Comparison of ENCODE assay signal across 12 mouse cellular contexts in the genomic region with DNA sequence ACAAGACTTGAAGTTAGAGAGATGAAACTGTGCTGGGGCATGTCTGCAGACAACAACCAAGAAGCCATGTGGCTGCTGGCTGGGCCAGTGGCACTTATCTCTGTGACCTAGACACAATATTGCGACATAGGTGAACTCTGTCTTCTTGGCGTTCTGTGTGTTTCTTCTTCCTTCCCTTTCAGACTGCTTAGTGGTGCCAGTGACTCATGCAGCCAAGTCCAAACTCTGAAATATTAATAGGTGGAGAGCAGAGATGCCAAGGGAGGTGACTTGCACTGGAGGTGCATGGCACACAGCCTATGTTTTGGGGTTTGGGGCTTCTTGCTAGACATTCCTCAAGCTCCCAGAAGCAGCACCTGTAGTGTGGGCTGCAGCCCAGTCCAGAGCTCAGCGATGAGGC. TPM values are rescaled to one million over a fixed set of nuclear protein-coding genes. Genes with fewer than 3 reads are reported as not detected.
DNase-seq lines count a peak whose midpoint lies in the region; ATAC-seq and TF ChIP-seq lines count a peak whose summit lies in the region.
"Had no signal": no experiment of that assay in that cellular context is flagged by ENCODE, and none has a peak within 500 bp of the region (broad histone marks: within the 10 kb centered on the region; RNA-seq: fewer than 3 reads in every experiment).

No protein-coding gene starts in this region.

- H3K36me3 ChIP-seq in liver, adult 2 months (ENCODE audit: control insufficient read depth, insufficient read depth, low read length) = no peaks in the 10 kb centered on the region
- H3K36me3 ChIP-seq in liver, embryonic 11.5 days (ENCODE audit: control insufficient read depth, insufficient read depth, low read length) = no peaks in the 10 kb centered on the region

- H3K4me3 ChIP-seq in liver, adult 2 months (ENCODE audit: insufficient read depth, low read depth, low read length) = no peak overlapping the region
- no peak overlapping the region for H3K4me3 ChIP-seq in liver, embryonic 11.5 days (ENCODE audit: low read depth, low read length)
- no peak overlapping the region for H3K4me3 ChIP-seq in bone marrow macrophage, adult 2 months (ENCODE audit: insufficient read depth, low read length)

- no peaks in the 10 kb centered on the region for H3K9me3 ChIP-seq in liver, embryonic 11.5 days (ENCODE audit: control insufficient read depth, low read length)

- H3K27ac ChIP-seq in liver, adult 2 months (replicated peaks; ENCODE audit: insufficient read depth, low read depth, low read length) = peak overlapping the region; percentile 40
- no peak overlapping the region for H3K27ac ChIP-seq in liver, embryonic 11.5 days (ENCODE audit: low read depth, low read length)
- peak overlapping the region; percentile 79 for H3K27ac ChIP-seq in bone marrow macrophage, adult 2 months (ENCODE audit: insufficient read depth, low read depth, low read length)
- H3K27ac ChIP-seq: hindbrain, embryonic 14.5 days had no signal

- H3K27me3 ChIP-seq in liver, adult 2 months (ENCODE audit: control insufficient read depth, insufficient read depth, low read length) = no peaks in the 10 kb centered on the region
- peaks cover 17% of the 10 kb centered on the region for H3K27me3 ChIP-seq in liver, embryonic 11.5 days (replicated peaks; ENCODE audit: control insufficient read depth, insufficient read depth, low read length)

- H3K4me2 ChIP-seq in liver, embryonic 11.5 days = no peak overlapping the region
- H3K4me2 ChIP-seq: hindbrain, embryonic 14.5 days had no signal

- H3K4me1 ChIP-seq in liver, adult 2 months (ENCODE audit: control insufficient read depth, insufficient read depth, low read length) = peaks cover 26% of the 10 kb centered on the region
- peaks cover 18% of the 10 kb centered on the region for H3K4me1 ChIP-seq in liver, embryonic 11.5 days (replicated peaks; ENCODE audit: control insufficient read depth, insufficient read depth, low read length)
- peaks cover 50% of the 10 kb centered on the region for H3K4me1 ChIP-seq in bone marrow macrophage, adult 2 months (ENCODE audit: control insufficient read depth, insufficient read depth, low read length)

- no peak overlapping the region for H3K9ac ChIP-seq in liver, adult 2 months (ENCODE audit: low read depth, low read length)
- H3K9ac ChIP-seq in liver, embryonic 11.5 days (ENCODE audit: low read depth, low read length) = no peak overlapping the region
- H3K9ac ChIP-seq: hindbrain, embryonic 14.5 days had no signal

- DNase-seq in adrenal gland, adult 2 months = peak; percentile 81
- no peak for DNase-seq in adrenal gland, postnatal 25 days
- peak; percentile 98 for DNase-seq in liver, adult 2 months (ENCODE audit: extremely low read depth, low read depth, low spot score)
- DNase-seq in liver, embryonic 11.5 days (ENCODE audit: low spot score) = no peak
- no peak for DNase-seq in cerebellum, postnatal 14 days
- no peak for DNase-seq in thymus, postnatal 10 days (ENCODE audit: low spot score in 2 of 2)
- DNase-seq: B cell, adult 2 months; layer of hippocampus, postnatal 36 days had no signal

- WGBS in liver, adult 2 months = 18% methylated on average over 3 of the region's 3 CpGs
- WGBS in liver, embryonic 11.5 days = 50% methylated on average over 3 of the region's 3 CpGs

- peaks cover 33% of the 10 kb centered on the region for H3K79me2 ChIP-seq in liver, adult 2 months (ENCODE audit: control insufficient read depth, insufficient read depth, low read length)

- TF ChIP-seq POLR2A in liver, adult 2 months (IDR thresholded peaks at IDR 0.05; ENCODE audit: extremely low read depth, insufficient read depth, low read length) = no peak
- TF ChIP-seq POLR2A in bone marrow macrophage, adult 2 months (IDR thresholded peaks at IDR 0.05; ENCODE audit: borderline replicate concordance, low read depth, low read length) = no peak

- no peak for ATAC-seq in liver, embryonic 11.5 days (replicated peaks; ENCODE audit: low FRiP score)
- ATAC-seq in megakaryocyte progenitor cell, adult 5-6 weeks (replicated peaks; ENCODE audit: poor library complexity) = peak; percentile 64
- ATAC-seq: forebrain, embryonic 16.5 days had no signal

- no peak for TF ChIP-seq CTCF in liver, adult 2 months (IDR thresholded peaks at IDR 0.05; ENCODE audit: low read depth, low read length)
- TF ChIP-seq CTCF in bone marrow macrophage, adult 2 months (IDR thresholded peaks at IDR 0.05; ENCODE audit: low read depth, low read length) = no peak

RNA-seq across cellular contexts. Expression of a gene that starts 7.2 kb away (rescaled TPM):
- 100 to 1,000 TPM; 187 to 222 TPM for total RNA-seq in adrenal gland, adult 2 months (2021)
- polyA plus RNA-seq in adrenal gland, adult 2 months (2012; rRNA removed) = 214 and 223 TPM in 2 replicates
- total RNA-seq in adrenal gland, postnatal 25 days (2021) = 159 and 212 TPM in 2 replicates
- 36.1 and 46.2 TPM in 2 replicates for total RNA-seq in liver, adult 2 months (2014; rRNA removed)
- 54.6 and 65.1 TPM in 2 replicates for polyA plus RNA-seq in liver, adult 2 months (2012; rRNA removed)
- polyA plus RNA-seq in liver, embryonic 11.5 days (2014; fragmentation: Nextera tagmentation; extraction: Ambion mirVana) = 24.8 and 25.0 TPM in 2 replicates
- 211 and 263 TPM in 2 replicates for polyA plus RNA-seq in bone marrow macrophage, adult 2 months (2012; ENCODE audit: insufficient read depth, insufficient read length, missing spikeins)
- total RNA-seq in megakaryocyte progenitor cell, adult 5-6 weeks (2015) = 4.4 and 8.1 TPM in 2 replicates
- 5.5 and 8.5 TPM in 2 replicates for total RNA-seq in megakaryocyte progenitor cell, adult 5-6 weeks (2017)

RNA-seq across cellular contexts. Expression of a gene that starts 42.8 kb away (rescaled TPM):
- total RNA-seq in adrenal gland, adult 2 months (2021) = not detected
- 0.06 and 0.13 TPM in 2 replicates for polyA plus RNA-seq in adrenal gland, adult 2 months (2012; rRNA removed)
- not detected in 2 replicates for total RNA-seq in adrenal gland, postnatal 25 days (2021)
- total RNA-seq in liver, adult 2 months (2014; rRNA removed) = not detected in 2 replicates
- 0.32 and 0.65 TPM in 2 replicates for polyA plus RNA-seq in liver, adult 2 months (2012; rRNA removed)
- polyA plus RNA-seq in liver, embryonic 11.5 days (2014; fragmentation: Nextera tagmentation; extraction: Ambion mirVana) = 10.1 and 10.4 TPM in 2 replicates
- not detected in 2 replicates for polyA plus RNA-seq in bone marrow macrophage, adult 2 months (2012; ENCODE audit: insufficient read depth, insufficient read length, missing spikeins)
- total RNA-seq in megakaryocyte progenitor cell, adult 5-6 weeks (2015) = 52.3 and 76.8 TPM in 2 replicates
- total RNA-seq in megakaryocyte progenitor cell, adult 5-6 weeks (2017) = 41.4 and 61.6 TPM in 2 replicates
- total RNA-seq: layer of hippocampus, postnatal 36 days had no signal
- polyA plus RNA-seq: hindbrain, embryonic 14.5 days had no signal

Comparison
In these comparisons a context has a peak if more than half of its experiments do, and no peak if none do; other contexts are left out.
1. DNase-seq: peak in adrenal gland, adult 2 months (single experiment) and liver, adult 2 months (single experiment); none in adrenal gland, postnatal 25 days (single experiment), liver, embryonic 11.5 days (single experiment), cerebellum, postnatal 14 days (0 of 2) and thymus, postnatal 10 days (0 of 2).
2. RNA of a gene that starts 42.8 kb away (total RNA-seq): 41.4 to 76.8 TPM in megakaryocyte progenitor cell, adult 5-6 weeks; not detected in adrenal gland, adult 2 months, not detected in adrenal gland, postnatal 25 days and not detected in liver, adult 2 months; every median in the first group is over 10 times any median in the second.